Mouse (Mus musculus): Measurements from ENCODE around the gene Iqcm. TPM values are rescaled to one million over a fixed set of nuclear protein-coding genes. Genes with fewer than 3 reads are reported as not detected.
"Not testable (repeated sequence)": the region's sequence is repeated elsewhere in the genome, so short reads cannot be mapped to it uniquely, and the experiment has no call there.

Gene Iqcm
- total RNA-seq (2021), result not detected in 2 replicates
- long read RNA-seq, experiment 1, result 0 reads
- long read RNA-seq, experiment 2, result 0 reads

GRCm38 (mm10) chr8:75448394-75448793 is at the start of gene Iqcm:
Iqcm (plus strand) TSS chr8:75448694.
- no peak for DNase-seq

GRCm38 (mm10) chr8:75406489-75406888 is 42.0 kb upstream of the Iqcm start, which contains the start of gene Gm10358:
Gm10358 (minus strand) TSS chr8:75406589.
- no peak for DNase-seq

GRCm38 (mm10) chr8:75415696-75416095 is 32.8 kb upstream of the Iqcm start:
- DNase-seq, result not testable (repeated sequence)

GRCm38 (mm10) chr8:75476756-75477155 is 28.3 kb downstream of the Iqcm start:
- no peak for DNase-seq

GRCm38 (mm10) chr8:75489035-75489678 is 40.7 kb downstream of the Iqcm start:
- DNase-seq, result no peak

GRCm38 (mm10) chr8:75509299-75509698 is 60.8 kb downstream of the Iqcm start:
- no peak for DNase-seq

GRCm38 (mm10) chr8:75513786-75514185 is 65.3 kb downstream of the Iqcm start:
- no peak for DNase-seq

- no peak for DNase-seq
Observed at GRCm38 (mm10) chr8:75549284-75549683, 100.8 kb downstream of the Iqcm start.

- no peak for DNase-seq
Observed at GRCm38 (mm10) chr8:75596281-75596680, 147.8 kb downstream of the Iqcm start.

GRCm38 (mm10) chr8:75642958-75643357 is 194.5 kb downstream of the Iqcm start:
- DNase-seq, result no peak

GRCm38 (mm10) chr8:75659287-75659686 is 210.8 kb downstream of the Iqcm start:
- no peak for DNase-seq

- no peak for DNase-seq
Observed at GRCm38 (mm10) chr8:75746561-75746960, 298.1 kb downstream of the Iqcm start.

GRCm38 (mm10) chr8:75755596-75755995 is 307.1 kb downstream of the Iqcm start:
- no peak for DNase-seq

- DNase-seq, result no peak
Observed at GRCm38 (mm10) chr8:75828468-75829132, 380.1 kb downstream of the Iqcm start.

- no peak for DNase-seq
Observed at GRCm38 (mm10) chr8:75835245-75835644, 386.8 kb downstream of the Iqcm start.

GRCm38 (mm10) chr8:75917603-75918344 is 469.3 kb downstream of the Iqcm start:
- DNase-seq, result no peak

- DNase-seq, result no peak
Observed at GRCm38 (mm10) chr8:75949166-75949565, 500.7 kb downstream of the Iqcm start.

GRCm38 (mm10) chr8:75956016-75956415 is 507.5 kb downstream of the Iqcm start:
- no peak for DNase-seq

GRCm38 (mm10) chr8:76018501-76018900 is 570.0 kb downstream of the Iqcm start:
- DNase-seq, result no peak

All from adrenal gland, postnatal 14 days (tissue).